Mouse (Mus musculus): ENCODE data around the gene Rpl7a.

DNA sequence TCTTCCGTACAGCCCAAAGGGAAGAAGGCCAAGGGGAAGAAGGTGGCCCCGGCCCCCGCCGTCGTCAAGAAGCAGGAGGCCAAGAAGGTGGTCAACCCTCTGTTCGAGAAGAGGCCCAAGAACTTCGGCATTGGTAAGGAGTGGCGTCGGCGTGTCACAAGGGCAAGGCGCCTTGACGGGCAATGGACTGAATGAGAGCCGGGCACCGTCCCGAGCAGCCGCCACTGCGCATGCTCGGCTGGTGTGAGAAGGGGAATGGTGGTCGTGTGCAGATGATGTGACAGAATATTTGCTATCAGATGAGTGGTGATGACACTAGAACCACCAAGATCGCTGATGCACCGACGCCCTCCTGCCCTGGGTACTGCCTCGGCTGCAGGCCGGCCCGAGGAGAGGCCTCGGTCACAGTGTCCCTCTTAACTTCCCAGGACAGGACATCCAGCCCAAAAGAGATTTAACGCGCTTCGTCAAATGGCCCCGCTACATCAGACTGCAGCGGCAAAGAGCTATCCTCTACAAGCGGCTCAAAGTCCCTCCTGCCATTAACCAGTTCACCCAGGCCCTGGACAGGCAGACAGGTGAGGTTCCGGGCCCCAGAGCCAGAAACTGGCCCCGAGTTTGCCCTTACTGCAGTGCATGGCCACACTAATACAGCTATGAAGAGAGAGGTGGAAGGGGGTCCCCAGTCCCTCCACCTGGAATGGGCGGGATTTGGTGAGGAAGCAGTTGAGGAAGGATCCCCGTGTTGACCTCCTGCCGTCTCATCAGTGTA is 616 bp downstream of the Rpl7a start:
- TF ChIP-seq POLR2A (IDR thresholded peaks at IDR 0.05; ENCODE audit: extremely low read depth, insufficient read depth, low read length) (no peak), CTCF (IDR thresholded peaks at IDR 0.05; ENCODE audit: low read depth, low read length) (no peak)
